Mouse (Mus musculus): Measurements from ENCODE around the gene Cspg4. TPM values are rescaled to one million over a fixed set of nuclear protein-coding genes. Genes with fewer than 3 reads are reported as not detected.

The Cspg4 gene
- total RNA-seq, 2 experiments from 2014 or later, result not detected

Other genes starting within 250 kb of the Cspg4 start
- gene Lingo1, start 68.6 kb upstream of the Cspg4 start, total RNA-seq (2015; ENCODE audit: low replicate concordance), result not detected in 2 replicates
- gene Lingo1, start 68.6 kb upstream of the Cspg4 start, total RNA-seq (2017; ENCODE audit: low replicate concordance), result not detected in 2 replicates
- not detected in 2 replicates for gene Odf3l1, start 354 bp upstream of the Cspg4 start, total RNA-seq (2015; ENCODE audit: low replicate concordance)
- not detected in 2 replicates for gene Odf3l1, start 354 bp upstream of the Cspg4 start, total RNA-seq (2017; ENCODE audit: low replicate concordance)
- 0.36 and 2.9 TPM in 2 replicates for gene Snx33, start 63.3 kb downstream of the Cspg4 start, total RNA-seq (2015; ENCODE audit: low replicate concordance)
- gene Snx33, start 63.3 kb downstream of the Cspg4 start, total RNA-seq (2017; ENCODE audit: low replicate concordance), result 0.61 and 0.90 TPM in 2 replicates
- 38.2 and 46.5 TPM in 2 replicates for gene Imp3, start 72.4 kb downstream of the Cspg4 start, total RNA-seq (2015; ENCODE audit: low replicate concordance)
- gene Imp3, start 72.4 kb downstream of the Cspg4 start, total RNA-seq (2017; ENCODE audit: low replicate concordance), result 22.8 and 23.5 TPM in 2 replicates
- gene Snupn, start 85.8 kb downstream of the Cspg4 start, total RNA-seq (2015; ENCODE audit: low replicate concordance), result 1.8 and 8.8 TPM in 2 replicates
- gene Snupn, start 85.8 kb downstream of the Cspg4 start, total RNA-seq (2017; ENCODE audit: low replicate concordance), result 2.8 TPM in 1 of 2 replicates, not detected in the other
- 1.4 and 3.8 TPM in 2 replicates for gene Ptpn9, start 129.9 kb downstream of the Cspg4 start, total RNA-seq (2015; ENCODE audit: low replicate concordance)
- gene Ptpn9, start 129.9 kb downstream of the Cspg4 start, total RNA-seq (2017; ENCODE audit: low replicate concordance), result 0.45 and 1.5 TPM in 2 replicates
- gene Sin3a, start 207.0 kb downstream of the Cspg4 start, total RNA-seq (2015; ENCODE audit: low replicate concordance), result 71.7 and 122 TPM in 2 replicates
- 59.9 and 75.3 TPM in 2 replicates for gene Sin3a, start 207.0 kb downstream of the Cspg4 start, total RNA-seq (2017; ENCODE audit: low replicate concordance)